Mouse (Mus musculus): ENCODE results near the gene Snx22. TPM values are rescaled to one million over a fixed set of nuclear protein-coding genes. Genes with fewer than 3 reads are reported as not detected.

Gene Snx22
- polyA plus RNA-seq, 1 experiment from 2014 or later: 1.4 TPM

DNA sequence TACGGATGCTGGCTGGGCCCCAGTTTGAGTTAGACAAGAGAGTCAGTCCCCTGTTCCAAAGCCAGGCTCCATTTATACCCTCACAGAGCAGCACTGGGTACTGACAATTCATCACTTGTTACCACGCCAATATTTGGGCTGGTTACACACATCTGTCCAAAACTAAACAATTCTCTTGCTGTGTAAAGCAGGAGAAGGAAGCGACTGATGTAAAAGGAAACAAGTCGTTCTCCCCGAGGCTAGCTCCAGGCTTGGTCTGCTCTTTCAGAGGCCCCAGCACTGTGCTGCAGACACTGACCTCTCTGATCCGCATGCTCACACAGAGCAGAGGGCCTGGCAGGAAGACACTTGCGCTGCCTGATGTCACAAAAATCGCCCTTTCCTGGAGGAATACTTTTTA is 32.1 kb upstream of the Snx22 start:
- H3K4me1 ChIP-seq (ENCODE audit: control insufficient read depth, insufficient read depth, low read length): no peaks in the 10 kb centered on the region
- ATAC-seq (replicated peaks; ENCODE audit: extremely low read depth, insufficient read depth, low FRiP score): no peak
- no peak overlapping the region for H3K4me2 ChIP-seq (ENCODE audit: low read depth, low read length)
- no peaks in the 10 kb centered on the region for H3K9me3 ChIP-seq (replicated peaks; ENCODE audit: control insufficient read depth, low read length)
- WGBS: 86% methylated on average over 8 of the region's 8 CpGs
- no peak overlapping the region for H3K4me3 ChIP-seq (ENCODE audit: low read length)
- H3K27ac ChIP-seq (ENCODE audit: low read length): no peak overlapping the region
- H3K9ac ChIP-seq (ENCODE audit: low read length): no peak overlapping the region
- peaks cover 34% of the 10 kb centered on the region for H3K36me3 ChIP-seq (ENCODE audit: control insufficient read depth, insufficient read depth)
- H3K27me3 ChIP-seq (ENCODE audit: control insufficient read depth, insufficient read depth, low read length): no peaks in the 10 kb centered on the region

DNA sequence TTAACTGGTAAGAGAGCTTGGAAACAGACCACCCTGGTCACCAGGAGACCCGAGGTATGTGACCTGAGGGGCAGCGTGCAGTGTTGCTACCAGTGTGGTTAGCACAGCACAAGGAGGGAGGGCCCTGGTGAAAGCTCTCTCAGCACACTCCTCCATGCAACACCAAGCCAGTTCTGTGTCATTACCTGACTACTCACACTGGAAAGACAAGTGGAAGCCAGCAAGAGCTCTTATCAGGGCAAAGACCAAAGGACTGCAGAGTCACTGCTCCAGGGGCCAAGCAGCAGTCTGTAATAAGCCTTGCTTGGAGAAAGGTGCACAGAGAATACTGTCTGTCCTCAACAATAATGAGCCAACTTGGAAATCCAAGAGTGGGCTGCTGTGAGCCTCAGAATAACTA is 23.1 kb upstream of the Snx22 start:
- no peaks in the 10 kb centered on the region for H3K9me3 ChIP-seq (replicated peaks; ENCODE audit: control insufficient read depth, low read length)
- H3K4me1 ChIP-seq (ENCODE audit: control insufficient read depth, insufficient read depth, low read length): peaks cover 2% of the 10 kb centered on the region
- ATAC-seq (replicated peaks; ENCODE audit: extremely low read depth, insufficient read depth, low FRiP score): no peak
- no peak overlapping the region for H3K4me2 ChIP-seq (ENCODE audit: low read depth, low read length)
- H3K36me3 ChIP-seq (ENCODE audit: control insufficient read depth, insufficient read depth): peaks cover 46% of the 10 kb centered on the region
- WGBS: 56% methylated on average over 2 of the region's 2 CpGs
- H3K4me3 ChIP-seq (ENCODE audit: low read length): no peak overlapping the region
- no peaks in the 10 kb centered on the region for H3K27me3 ChIP-seq (ENCODE audit: control insufficient read depth, insufficient read depth, low read length)
- no peak overlapping the region for H3K9ac ChIP-seq (ENCODE audit: low read length)
- no peak overlapping the region for H3K27ac ChIP-seq (ENCODE audit: low read length)

DNA sequence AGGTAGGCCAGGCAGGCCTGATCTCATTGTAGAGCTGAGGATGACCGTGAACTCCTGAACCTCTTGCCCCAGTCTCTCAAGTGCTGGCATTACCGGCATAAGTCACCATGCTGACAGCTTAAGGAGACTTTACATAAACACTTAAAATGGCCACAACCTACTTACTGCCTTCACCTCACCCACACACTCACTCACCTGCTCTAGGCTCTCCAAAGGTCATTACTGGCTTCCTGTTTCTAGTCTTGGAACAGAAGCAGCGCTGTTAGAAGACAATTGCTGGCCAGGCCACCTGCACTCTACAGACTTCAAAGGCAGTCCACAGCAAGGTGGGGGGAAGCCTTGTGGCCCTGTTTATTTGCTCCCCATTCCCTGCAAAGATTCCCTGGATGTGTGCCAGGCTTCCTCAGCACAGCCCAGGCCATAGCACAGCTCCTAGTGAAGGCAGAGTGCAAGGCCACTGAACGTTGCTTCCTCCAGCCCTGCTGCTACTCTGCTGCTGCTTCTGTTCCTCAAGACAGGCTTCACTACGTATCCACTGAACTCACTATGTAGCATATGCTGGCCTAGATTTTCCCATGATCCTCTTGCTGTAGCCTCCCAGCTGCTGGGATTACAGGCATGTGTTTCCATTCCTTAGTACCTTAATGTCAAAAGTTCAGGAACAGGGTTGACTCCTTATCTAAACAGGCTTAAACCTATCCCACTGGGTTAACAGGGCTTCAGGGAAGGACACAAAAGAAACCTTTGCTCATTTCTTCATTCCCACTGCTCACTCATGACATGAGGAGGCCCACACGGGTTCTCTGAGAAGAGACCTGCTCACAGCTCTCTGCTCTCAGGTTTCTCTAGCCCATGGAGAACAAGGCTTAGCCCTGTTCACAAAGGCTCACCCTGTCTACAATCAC is 22.1 kb upstream of the Snx22 start:
- no peak for ATAC-seq (replicated peaks; ENCODE audit: extremely low read depth, insufficient read depth, low FRiP score)
- H3K4me3 ChIP-seq (ENCODE audit: low read length): no peak overlapping the region
- no peaks in the 10 kb centered on the region for H3K9me3 ChIP-seq (replicated peaks; ENCODE audit: control insufficient read depth, low read length)
- peaks cover 2% of the 10 kb centered on the region for H3K4me1 ChIP-seq (ENCODE audit: control insufficient read depth, insufficient read depth, low read length)
- H3K9ac ChIP-seq (ENCODE audit: low read length): no peak overlapping the region
- H3K36me3 ChIP-seq (ENCODE audit: control insufficient read depth, insufficient read depth): peaks cover 49% of the 10 kb centered on the region
- 56% methylated on average over 6 of the region's 6 CpGs for WGBS
- no peak overlapping the region for H3K27ac ChIP-seq (ENCODE audit: low read length)
- H3K27me3 ChIP-seq (ENCODE audit: control insufficient read depth, insufficient read depth, low read length): no peaks in the 10 kb centered on the region
- H3K4me2 ChIP-seq (ENCODE audit: low read depth, low read length): no peak overlapping the region

DNA sequence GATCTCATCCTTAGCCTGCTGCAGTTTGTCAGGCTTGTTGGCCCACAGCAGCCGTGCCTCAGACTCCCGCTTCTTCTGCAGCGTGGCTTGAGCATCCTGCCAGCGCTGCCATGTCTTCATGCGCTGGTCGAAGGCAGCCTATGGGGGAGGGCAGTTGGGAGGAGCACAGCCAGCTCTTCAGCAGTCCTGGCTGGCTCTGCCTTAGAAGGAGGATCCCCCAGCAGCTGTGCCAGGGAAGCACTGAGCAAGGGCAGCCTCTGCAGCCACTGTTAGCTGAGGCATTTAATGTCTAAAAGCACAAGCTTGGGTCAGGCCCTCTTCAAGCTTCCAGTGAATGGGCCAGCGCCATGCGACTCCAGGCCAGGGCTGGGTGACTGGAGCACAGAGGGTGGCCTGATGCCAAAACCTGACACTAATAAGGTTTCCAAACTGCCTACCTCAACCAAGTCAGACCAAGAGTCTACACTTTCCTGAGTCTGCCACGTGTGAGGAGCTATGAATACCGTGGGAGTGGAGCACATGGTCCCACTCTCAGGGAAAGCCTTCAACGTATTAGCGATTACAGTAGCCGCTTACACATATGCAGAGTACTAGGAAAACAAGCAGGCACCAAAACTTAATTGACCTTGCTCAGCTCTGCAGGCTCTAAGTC is 21.2 kb upstream of the Snx22 start:
- H3K27me3 ChIP-seq (ENCODE audit: control insufficient read depth, insufficient read depth, low read length): no peaks in the 10 kb centered on the region
- H3K27ac ChIP-seq (ENCODE audit: low read length): no peak overlapping the region
- peaks cover 46% of the 10 kb centered on the region for H3K36me3 ChIP-seq (ENCODE audit: control insufficient read depth, insufficient read depth)
- H3K4me3 ChIP-seq (ENCODE audit: low read length): no peak overlapping the region
- 79% methylated on average over 13 of the region's 13 CpGs for WGBS
- no peak overlapping the region for H3K4me2 ChIP-seq (ENCODE audit: low read depth, low read length)
- no peaks in the 10 kb centered on the region for H3K9me3 ChIP-seq (replicated peaks; ENCODE audit: control insufficient read depth, low read length)
- H3K4me1 ChIP-seq (ENCODE audit: control insufficient read depth, insufficient read depth, low read length): peaks cover 2% of the 10 kb centered on the region
- no peak overlapping the region for H3K9ac ChIP-seq (ENCODE audit: low read length)
- ATAC-seq (replicated peaks; ENCODE audit: extremely low read depth, insufficient read depth, low FRiP score): no peak

DNA sequence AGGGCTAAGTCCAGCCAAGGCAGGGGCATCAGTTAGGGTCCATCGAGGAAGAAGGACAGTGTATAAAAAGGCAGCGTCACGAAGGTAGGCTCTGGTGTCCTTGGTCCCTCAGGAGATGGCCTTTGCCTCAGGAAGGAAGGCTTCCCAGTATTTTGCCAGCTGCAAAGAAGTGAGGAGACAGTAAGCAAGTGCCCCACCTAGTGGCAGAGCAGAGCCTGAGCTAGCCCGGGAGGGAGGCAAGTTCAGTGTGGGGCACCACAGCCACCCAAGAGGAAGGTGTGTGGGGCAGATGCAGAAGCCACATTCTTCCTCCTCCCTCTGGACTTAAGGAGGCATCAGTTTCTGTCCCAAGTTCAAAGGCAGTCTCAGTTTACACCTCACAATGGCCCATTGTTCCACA is 18.9 kb upstream of the Snx22 start:
- Histone ChIP-seq H3K4me1 (ENCODE audit: control insufficient read depth, insufficient read depth, low read length) (peaks cover 2% of the 10 kb centered on the region), H3K4me2 (ENCODE audit: low read depth, low read length) (no peak overlapping the region), H3K27me3 (ENCODE audit: control insufficient read depth, insufficient read depth, low read length) (no peaks in the 10 kb centered on the region), H3K9ac (ENCODE audit: low read length) (no peak overlapping the region), H3K27ac (ENCODE audit: low read length) (no peak overlapping the region), H3K9me3 (replicated peaks; ENCODE audit: control insufficient read depth, low read length) (no peaks in the 10 kb centered on the region), H3K4me3 (ENCODE audit: low read length) (no peak overlapping the region), H3K36me3 (ENCODE audit: control insufficient read depth, insufficient read depth) (peaks cover 35% of the 10 kb centered on the region)
- no peak for ATAC-seq (replicated peaks; ENCODE audit: extremely low read depth, insufficient read depth, low FRiP score)
- WGBS: 36% methylated on average over 4 of the region's 4 CpGs

DNA sequence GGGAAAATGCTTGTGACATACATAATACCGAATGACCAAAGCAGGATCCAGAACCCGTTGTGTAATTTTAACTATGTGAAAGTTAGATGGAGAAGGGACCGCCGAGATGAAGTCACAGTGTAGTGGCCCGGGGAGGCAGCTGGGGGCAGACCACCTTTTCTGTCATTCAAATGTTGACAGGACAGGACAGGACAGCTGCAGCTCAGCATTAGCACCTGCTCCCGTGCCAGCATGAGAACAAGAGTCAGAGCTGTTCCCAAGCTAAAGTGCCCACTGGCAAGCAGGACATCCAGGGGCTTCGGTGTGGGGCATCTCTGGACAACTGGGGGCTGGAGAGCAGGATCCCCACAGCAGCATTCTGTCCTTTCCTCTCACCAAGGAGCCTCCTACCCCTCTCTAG is 17.5 kb upstream of the Snx22 start:
- Histone ChIP-seq H3K36me3 (ENCODE audit: control insufficient read depth, insufficient read depth) (peaks cover 32% of the 10 kb centered on the region), H3K9ac (ENCODE audit: low read length) (no peak overlapping the region), H3K27ac (ENCODE audit: low read length) (no peak overlapping the region), H3K4me2 (ENCODE audit: low read depth, low read length) (no peak overlapping the region), H3K27me3 (ENCODE audit: control insufficient read depth, insufficient read depth, low read length) (no peaks in the 10 kb centered on the region), H3K4me3 (ENCODE audit: low read length) (no peak overlapping the region), H3K4me1 (ENCODE audit: control insufficient read depth, insufficient read depth, low read length) (no peaks in the 10 kb centered on the region; the same call in none of the 2 replicates), H3K9me3 (replicated peaks; ENCODE audit: control insufficient read depth, low read length) (no peaks in the 10 kb centered on the region)
- 93% methylated on average over 7 of the region's 7 CpGs for WGBS
- ATAC-seq (replicated peaks; ENCODE audit: extremely low read depth, insufficient read depth, low FRiP score): no peak

DNA sequence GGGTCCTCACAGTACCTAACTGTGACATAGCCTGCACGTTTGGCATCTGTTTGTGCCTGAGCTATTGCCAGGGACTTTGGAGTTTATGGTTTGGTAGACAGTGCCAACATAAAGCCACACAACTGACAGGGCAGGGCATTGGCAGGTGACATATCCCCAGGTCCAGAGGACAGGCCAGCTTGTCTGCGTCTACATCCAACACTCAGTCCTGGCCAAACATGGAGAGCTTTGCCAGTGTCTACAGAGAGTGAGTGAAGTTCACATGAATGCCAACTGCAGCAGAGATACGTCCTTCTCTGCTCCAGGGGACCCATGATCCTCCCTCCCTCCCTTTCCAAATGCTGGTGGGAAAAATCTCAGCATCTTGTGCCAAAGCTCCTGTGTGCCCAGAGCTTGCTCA is 14.7 kb upstream of the Snx22 start:
- no peak overlapping the region for H3K27ac ChIP-seq (ENCODE audit: low read length)
- no peak for ATAC-seq (replicated peaks; ENCODE audit: extremely low read depth, insufficient read depth, low FRiP score)
- no peak overlapping the region for H3K4me3 ChIP-seq (ENCODE audit: low read length)
- no peak overlapping the region for H3K9ac ChIP-seq (ENCODE audit: low read length)
- no peaks in the 10 kb centered on the region for H3K27me3 ChIP-seq (ENCODE audit: control insufficient read depth, insufficient read depth, low read length)
- H3K4me2 ChIP-seq (ENCODE audit: low read depth, low read length): no peak overlapping the region
- peaks cover 22% of the 10 kb centered on the region for H3K36me3 ChIP-seq (ENCODE audit: control insufficient read depth, insufficient read depth)
- no peaks in the 10 kb centered on the region; the same call in 1 of the 2 replicates for H3K4me1 ChIP-seq (ENCODE audit: control insufficient read depth, insufficient read depth, low read length)
- 85% methylated on average over 3 of the region's 3 CpGs for WGBS
- no peaks in the 10 kb centered on the region for H3K9me3 ChIP-seq (replicated peaks; ENCODE audit: control insufficient read depth, low read length)

DNA sequence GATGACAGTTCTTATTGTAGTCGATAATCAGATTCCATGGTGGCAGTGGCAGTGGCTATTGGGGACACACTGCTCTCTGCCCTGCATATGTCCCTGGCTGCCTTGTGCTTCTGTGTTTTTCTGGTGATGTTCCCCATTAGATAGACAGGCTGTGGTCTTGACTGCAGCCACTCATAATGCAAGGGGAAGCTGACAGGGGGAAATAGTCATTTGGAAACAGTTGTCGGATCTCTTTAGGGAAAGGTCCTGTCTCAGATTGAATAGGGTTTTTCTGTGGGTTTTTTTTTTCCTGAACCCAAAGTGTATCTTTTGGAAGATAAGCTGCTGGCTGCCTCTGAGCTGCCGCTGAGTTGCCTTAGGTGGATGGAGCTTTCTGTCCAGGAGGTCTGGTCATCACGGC is 12.5 kb upstream of the Snx22 start:
- WGBS: 58% methylated on average over 4 of the region's 4 CpGs
- no peak overlapping the region for H3K27ac ChIP-seq (ENCODE audit: low read length)
- H3K9me3 ChIP-seq (replicated peaks; ENCODE audit: control insufficient read depth, low read length): no peaks in the 10 kb centered on the region
- H3K4me2 ChIP-seq (ENCODE audit: low read depth, low read length): no peak overlapping the region
- H3K9ac ChIP-seq (ENCODE audit: low read length): no peak overlapping the region
- H3K4me1 ChIP-seq (ENCODE audit: control insufficient read depth, insufficient read depth, low read length): peaks cover 6% of the 10 kb centered on the region; the same call in 1 of the 2 replicates
- H3K27me3 ChIP-seq (ENCODE audit: control insufficient read depth, insufficient read depth, low read length): no peaks in the 10 kb centered on the region
- no peak overlapping the region for H3K4me3 ChIP-seq (ENCODE audit: low read length)
- ATAC-seq (replicated peaks; ENCODE audit: extremely low read depth, insufficient read depth, low FRiP score): no peak
- peaks cover 6% of the 10 kb centered on the region for H3K36me3 ChIP-seq (ENCODE audit: control insufficient read depth, insufficient read depth)

DNA sequence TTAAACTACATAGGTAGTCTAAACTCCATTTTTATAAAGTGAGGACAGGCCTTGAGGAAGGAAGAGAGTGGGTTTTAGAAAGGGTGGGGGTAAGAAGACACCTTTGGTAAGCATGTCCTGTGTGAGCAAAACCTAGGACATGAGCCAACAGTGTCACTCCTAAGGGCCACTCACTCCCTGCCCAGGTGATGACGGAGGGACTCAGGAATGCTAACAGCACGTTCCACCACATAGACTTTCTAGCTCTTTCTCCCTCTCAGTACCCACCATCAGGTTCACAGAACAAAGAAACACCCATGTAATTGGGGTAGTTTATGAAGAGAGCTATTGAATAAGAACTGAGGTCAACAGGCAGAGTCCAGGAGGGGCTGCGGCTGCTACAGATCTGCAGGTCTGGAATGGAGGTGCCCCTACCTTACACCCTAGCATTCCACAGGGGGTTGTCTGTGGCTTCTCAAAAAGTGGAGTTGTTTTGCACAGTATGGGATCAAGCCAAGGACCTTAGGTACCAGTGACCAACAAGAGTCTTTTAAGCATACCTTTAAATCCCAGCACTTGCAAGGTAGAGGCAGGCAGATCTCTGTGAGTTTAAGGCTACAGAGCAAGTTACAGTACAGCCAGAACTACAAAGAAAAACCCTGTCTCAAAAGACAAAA is 11.4 kb upstream of the Snx22 start:
- Histone ChIP-seq H3K27me3 (ENCODE audit: control insufficient read depth, insufficient read depth, low read length) (no peaks in the 10 kb centered on the region), H3K9ac (ENCODE audit: low read length) (no peak overlapping the region), H3K4me3 (ENCODE audit: low read length) (no peak overlapping the region), H3K36me3 (ENCODE audit: control insufficient read depth, insufficient read depth) (no peaks in the 10 kb centered on the region), H3K4me1 (ENCODE audit: control insufficient read depth, insufficient read depth, low read length) (peaks cover 6% of the 10 kb centered on the region; the same call in 1 of the 2 replicates), H3K27ac (ENCODE audit: low read length) (no peak overlapping the region), H3K9me3 (replicated peaks; ENCODE audit: control insufficient read depth, low read length) (no peaks in the 10 kb centered on the region), H3K4me2 (ENCODE audit: low read depth, low read length) (no peak overlapping the region)
- ATAC-seq (replicated peaks; ENCODE audit: extremely low read depth, insufficient read depth, low FRiP score): no peak
- 65% methylated on average over 3 of the region's 3 CpGs for WGBS
